Mouse (Mus musculus): ENCODE data around the gene Bpifb6. TPM values are rescaled to one million over a fixed set of nuclear protein-coding genes. Genes with fewer than 3 reads are reported as not detected.

The Bpifb6 gene
- polyA plus RNA-seq, 1 experiment from 2014 or later: not detected

DNA sequence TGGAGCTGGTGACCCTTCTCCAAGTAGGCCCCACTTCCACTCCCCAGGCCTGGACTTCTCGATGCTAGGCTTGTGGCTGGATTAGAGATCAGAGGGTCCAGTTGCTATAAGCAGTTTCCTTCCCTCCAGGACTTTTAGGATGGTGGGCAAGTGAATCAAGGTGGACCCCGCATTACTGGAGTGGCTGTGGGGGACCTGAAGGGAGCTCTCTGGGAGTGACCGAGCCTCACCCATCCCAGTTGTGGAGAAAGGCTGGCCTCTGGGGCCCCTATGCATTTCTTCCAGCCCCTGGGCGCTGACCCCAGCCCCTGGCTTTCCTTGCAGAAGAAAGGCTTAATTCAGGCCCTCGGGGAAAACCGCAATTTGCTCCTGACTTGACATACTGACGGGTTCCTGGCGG, 17.7 kb downstream of the Bpifb6 start, which contains the start of gene Bpifb3:
Gene Bpifb3 (plus strand): TSS at position 301 of the 400 bp plus-strand sequence.
- Histone ChIP-seq H3K4me3 (no peak within 1 kb of the TSS), H3K27ac (replicated peaks) (no peak within 1 kb of the TSS), H3K9me3 (no peaks in the 10 kb centered on the region), H3K4me2 (replicated peaks) (no peak within 1 kb of the TSS), H3K36me3 (no peaks in the 10 kb centered on the region), H3K27me3 (no peaks in the 10 kb centered on the region), H3K9ac (replicated peaks) (no peak within 1 kb of the TSS), H3K4me1 (no peaks in the 10 kb centered on the region)
- ATAC-seq (ENCODE audit: low FRiP score, low read depth): no peak
- 56% methylated on average over 8 of the region's 8 CpGs for WGBS

DNA sequence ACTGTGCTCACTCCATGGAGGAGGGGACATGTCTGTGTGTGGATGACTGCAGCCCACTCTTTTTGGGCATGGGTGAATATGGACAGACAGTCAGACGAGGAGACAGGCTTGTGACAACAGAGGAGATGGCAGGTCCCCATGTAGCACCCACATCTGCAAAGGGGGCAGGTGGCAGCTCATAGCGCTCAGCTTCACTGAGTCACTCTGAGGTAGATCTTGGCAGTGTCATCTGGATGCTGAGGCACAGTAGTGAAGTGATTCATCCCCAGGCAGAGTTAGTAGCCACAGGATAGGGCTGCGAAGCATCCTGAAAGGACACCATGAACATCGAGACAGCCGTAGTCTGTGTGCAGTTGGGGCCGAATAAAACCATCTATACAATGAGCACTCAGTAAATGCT, 21.1 kb downstream of the Bpifb6 start:
- Histone ChIP-seq H3K4me2 (replicated peaks) (no peak overlapping the region), H3K4me3 (no peak overlapping the region), H3K36me3 (no peaks in the 10 kb centered on the region), H3K9me3 (no peaks in the 10 kb centered on the region), H3K9ac (replicated peaks) (no peak overlapping the region), H3K27me3 (no peaks in the 10 kb centered on the region), H3K4me1 (no peaks in the 10 kb centered on the region), H3K27ac (replicated peaks) (no peak overlapping the region)
- WGBS: 89% methylated on average over 6 of the region's 6 CpGs
- no peak for ATAC-seq (ENCODE audit: low FRiP score, low read depth)

DNA sequence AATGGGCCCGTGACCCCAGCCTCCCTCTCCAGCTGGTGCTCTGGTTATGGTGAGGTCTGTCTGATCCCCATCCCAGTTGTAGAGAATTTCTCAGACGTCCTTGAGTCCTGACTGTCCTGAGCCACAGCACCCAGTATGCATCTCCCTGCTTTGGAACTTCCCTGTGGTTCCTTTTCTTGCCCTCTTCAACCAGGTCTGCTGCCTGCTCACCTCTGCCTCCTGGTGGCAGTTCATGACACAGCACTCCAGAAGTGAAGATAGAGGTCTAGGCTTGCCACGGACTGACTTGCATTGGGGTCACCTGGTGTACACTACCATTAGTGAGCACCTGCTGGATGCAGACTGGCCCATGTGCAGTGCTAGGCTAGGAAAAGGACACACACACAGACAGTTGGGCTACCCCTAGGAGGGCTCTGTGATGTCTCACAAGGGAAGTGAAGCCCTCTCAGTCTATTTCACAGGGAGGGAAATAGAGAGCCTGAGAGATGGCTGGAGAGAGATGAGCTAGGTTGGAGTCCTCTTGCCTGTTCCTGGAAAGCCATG, 29.8 kb downstream of the Bpifb6 start:
- WGBS: 48% methylated on average over 3 of the region's 3 CpGs
- no peaks in the 10 kb centered on the region for H3K9me3 ChIP-seq
- H3K27ac ChIP-seq (replicated peaks): no peak overlapping the region
- no peaks in the 10 kb centered on the region for H3K27me3 ChIP-seq
- no peak overlapping the region for H3K4me2 ChIP-seq (replicated peaks)
- H3K4me1 ChIP-seq: peaks cover 6% of the 10 kb centered on the region
- no peaks in the 10 kb centered on the region for H3K36me3 ChIP-seq
- 0 out of 2 replicates have a peak, but pooled peaks have one; percentile 44 for ATAC-seq (ENCODE audit: low FRiP score, low read depth)
- H3K4me3 ChIP-seq: no peak overlapping the region
- H3K9ac ChIP-seq (replicated peaks): no peak overlapping the region

DNA sequence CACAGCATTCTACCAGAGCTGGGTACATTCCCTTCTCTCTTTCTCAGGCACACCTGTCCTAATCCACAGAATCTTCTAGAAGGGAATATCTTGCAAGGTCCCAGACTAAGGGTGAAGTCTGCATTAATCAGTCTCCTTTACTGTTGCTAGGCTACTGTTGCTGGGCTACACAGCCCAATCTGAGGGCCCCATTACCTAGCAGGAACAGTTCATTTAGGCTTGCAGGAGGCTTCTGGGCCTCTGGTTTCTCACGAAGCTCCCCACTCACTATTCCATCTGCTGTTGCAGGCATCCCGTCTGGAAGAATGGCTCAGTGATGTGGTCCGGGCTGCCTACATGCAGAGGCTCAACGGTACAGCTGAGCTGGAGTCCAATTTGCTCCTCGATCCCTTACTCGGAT, 30.9 kb downstream of the Bpifb6 start:
- H3K27me3 ChIP-seq: no peaks in the 10 kb centered on the region
- no peak overlapping the region for H3K4me2 ChIP-seq (replicated peaks)
- no peaks in the 10 kb centered on the region for H3K36me3 ChIP-seq
- H3K27ac ChIP-seq (replicated peaks): no peak overlapping the region
- no peak overlapping the region for H3K4me3 ChIP-seq
- peaks cover 6% of the 10 kb centered on the region for H3K4me1 ChIP-seq
- H3K9ac ChIP-seq (replicated peaks): no peak overlapping the region
- no peaks in the 10 kb centered on the region for H3K9me3 ChIP-seq
- 60% methylated on average over 6 of the region's 6 CpGs for WGBS
- ATAC-seq (ENCODE audit: low FRiP score, low read depth): 0 out of 2 replicates have a peak, but pooled peaks have one; percentile 30

DNA sequence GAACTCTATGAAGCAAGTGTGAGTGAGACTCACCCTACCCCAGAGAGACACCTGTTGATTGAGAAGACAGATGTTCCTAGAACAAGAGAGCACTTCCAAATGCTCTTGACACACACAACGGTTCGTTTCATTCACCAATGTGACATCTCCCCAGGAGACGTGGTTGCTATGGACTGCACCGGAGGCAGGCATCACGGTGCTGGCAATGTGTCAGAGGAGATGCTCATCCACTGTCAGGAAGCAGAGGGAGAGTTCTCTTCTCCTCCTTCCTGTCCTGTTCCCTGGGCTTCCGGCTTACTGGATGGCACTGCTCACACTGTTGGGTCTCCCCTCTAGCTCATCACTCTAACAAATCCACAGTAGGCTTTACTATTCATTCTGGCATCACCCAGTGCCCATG, 33.1 kb downstream of the Bpifb6 start:
- Histone ChIP-seq H3K9me3 (no peaks in the 10 kb centered on the region), H3K4me2 (replicated peaks) (no peak overlapping the region), H3K27me3 (no peaks in the 10 kb centered on the region), H3K9ac (replicated peaks) (no peak overlapping the region), H3K4me3 (no peak overlapping the region), H3K27ac (replicated peaks) (no peak overlapping the region), H3K36me3 (no peaks in the 10 kb centered on the region), H3K4me1 (peaks cover 6% of the 10 kb centered on the region)
- no peak for ATAC-seq (ENCODE audit: low FRiP score, low read depth)
- 69% methylated on average over 6 of the region's 6 CpGs for WGBS

DNA sequence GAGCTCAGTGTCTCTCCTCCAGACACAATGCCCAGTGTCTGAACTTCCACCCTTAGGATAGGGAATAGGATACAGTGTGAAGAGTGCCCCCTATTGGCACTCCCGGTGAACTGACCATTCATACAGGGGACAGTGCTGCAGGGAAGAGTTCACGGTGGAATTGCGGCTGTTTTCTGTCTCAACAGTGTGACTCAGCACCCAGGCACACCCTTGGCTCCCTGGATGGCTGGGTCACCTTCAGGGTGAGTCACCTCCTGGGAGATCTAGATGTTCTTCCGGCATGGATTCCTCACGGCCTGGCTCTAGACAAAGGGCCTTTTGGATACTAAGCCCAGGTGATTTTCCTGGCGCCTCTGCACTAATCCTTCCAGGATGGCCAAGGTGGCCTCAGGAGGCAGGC, 35.2 kb downstream of the Bpifb6 start:
- no peaks in the 10 kb centered on the region for H3K36me3 ChIP-seq

DNA sequence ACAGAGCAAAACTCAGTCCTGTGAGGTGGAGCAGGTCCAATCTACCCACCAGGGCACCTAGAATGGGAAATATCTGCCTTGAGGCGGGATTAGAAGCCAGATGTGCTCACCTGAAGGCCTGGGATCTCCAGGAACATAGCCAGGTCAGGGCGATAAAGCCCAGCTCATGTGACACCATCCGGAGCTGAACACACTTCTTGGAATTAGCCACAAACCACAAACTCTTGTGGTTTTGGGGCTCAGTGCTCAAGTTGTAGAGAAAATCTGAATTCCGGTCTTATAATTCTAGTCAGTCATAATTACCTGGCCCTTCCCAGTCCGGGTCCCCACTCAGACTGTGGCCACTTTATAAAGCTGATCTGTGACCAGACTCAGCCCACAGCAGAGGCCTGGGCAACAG, 37.7 kb downstream of the Bpifb6 start, which contains the start of gene Bpifb4:
Gene Bpifb4 (plus strand): TSS at position 370 of the 400 bp plus-strand sequence.
- Histone ChIP-seq H3K4me3 (no peak within 1 kb of the TSS), H3K27me3 (peaks cover 3% of the 10 kb centered on the region; the same call in 1 of the 2 replicates), H3K36me3 (no peaks in the 10 kb centered on the region), H3K4me2 (replicated peaks) (no peak within 1 kb of the TSS), H3K4me1 (no peaks in the 10 kb centered on the region), H3K27ac (replicated peaks) (no peak within 1 kb of the TSS), H3K9ac (replicated peaks) (no peak within 1 kb of the TSS), H3K9me3 (no peaks in the 10 kb centered on the region)
- WGBS: 84% methylated on average over 5 of the region's 5 CpGs
- ATAC-seq (ENCODE audit: low FRiP score, low read depth): no peak

More for the DNA sequence above, 35.2 kb downstream of the Bpifb6 start:
- no peak overlapping the region for H3K4me3 ChIP-seq
- no peak for ATAC-seq (ENCODE audit: low FRiP score, low read depth)
- peaks cover 6% of the 10 kb centered on the region for H3K4me1 ChIP-seq
- H3K9ac ChIP-seq (replicated peaks): no peak overlapping the region
- no peaks in the 10 kb centered on the region for H3K27me3 ChIP-seq
- H3K9me3 ChIP-seq: no peaks in the 10 kb centered on the region
- 91% methylated on average over 6 of the region's 6 CpGs for WGBS
- H3K4me2 ChIP-seq (replicated peaks): no peak overlapping the region
- no peak overlapping the region for H3K27ac ChIP-seq (replicated peaks)

DNA sequence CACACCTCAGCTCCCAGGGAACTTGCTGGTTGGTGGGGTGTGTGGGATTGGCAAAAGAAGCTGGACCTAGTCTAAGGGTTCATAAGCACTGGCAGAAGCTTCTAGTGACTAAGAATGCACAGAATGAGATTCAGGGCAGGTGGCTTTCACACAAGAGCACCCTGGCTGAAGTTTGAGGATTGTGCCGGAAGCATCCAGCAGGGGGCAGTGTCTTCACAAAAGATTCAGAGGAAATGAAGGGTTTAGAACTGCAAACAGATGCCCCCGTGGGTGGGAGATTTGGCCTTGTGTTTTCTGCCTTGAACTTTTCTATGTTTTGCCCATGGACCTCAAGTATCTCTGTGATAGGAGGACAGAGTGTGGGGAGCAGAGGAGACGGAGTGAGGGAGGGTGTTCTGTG, 43.3 kb downstream of the Bpifb6 start:
- peaks cover 3% of the 10 kb centered on the region; the same call in 1 of the 2 replicates for H3K27me3 ChIP-seq

DNA sequence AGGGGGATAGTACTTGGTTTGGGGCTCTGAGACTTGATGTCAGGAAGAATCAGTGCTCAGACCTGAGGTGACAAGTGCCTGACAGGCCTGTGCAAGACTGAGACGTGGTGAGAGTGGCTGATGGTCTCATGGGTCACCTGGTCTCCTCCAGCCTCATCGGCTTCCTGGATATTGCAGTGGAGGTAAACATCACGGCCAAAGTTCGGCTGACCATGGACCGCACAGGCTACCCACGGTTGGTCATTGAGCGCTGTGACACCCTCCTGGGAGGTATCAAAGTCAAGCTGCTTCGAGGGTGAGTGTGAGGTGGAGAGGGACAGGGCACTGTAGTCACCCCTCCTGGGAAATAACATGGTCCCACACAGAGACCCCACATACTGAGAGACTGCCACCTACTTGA, 44.4 kb downstream of the Bpifb6 start:
- H3K36me3 ChIP-seq: no peaks in the 10 kb centered on the region
- peaks cover 3% of the 10 kb centered on the region; the same call in 1 of the 2 replicates for H3K27me3 ChIP-seq
- ATAC-seq (ENCODE audit: low FRiP score, low read depth): no peak
- no peak overlapping the region for H3K9ac ChIP-seq (replicated peaks)
- H3K4me1 ChIP-seq: no peaks in the 10 kb centered on the region
- H3K9me3 ChIP-seq: no peaks in the 10 kb centered on the region
- WGBS: 85% methylated on average over 8 of the region's 8 CpGs
- no peak overlapping the region for H3K4me3 ChIP-seq
- H3K27ac ChIP-seq (replicated peaks): no peak overlapping the region
- no peak overlapping the region for H3K4me2 ChIP-seq (replicated peaks)

More for the DNA sequence above, 43.3 kb downstream of the Bpifb6 start:
- no peak overlapping the region for H3K9ac ChIP-seq (replicated peaks)
- no peaks in the 10 kb centered on the region for H3K9me3 ChIP-seq
- no peak overlapping the region for H3K4me3 ChIP-seq
- H3K4me2 ChIP-seq (replicated peaks): no peak overlapping the region
- no peak overlapping the region for H3K27ac ChIP-seq (replicated peaks)
- 39% methylated on average over 3 of the region's 3 CpGs for WGBS
- H3K4me1 ChIP-seq: no peaks in the 10 kb centered on the region
- H3K36me3 ChIP-seq: no peaks in the 10 kb centered on the region
- no peak for ATAC-seq (ENCODE audit: low FRiP score, low read depth)

DNA sequence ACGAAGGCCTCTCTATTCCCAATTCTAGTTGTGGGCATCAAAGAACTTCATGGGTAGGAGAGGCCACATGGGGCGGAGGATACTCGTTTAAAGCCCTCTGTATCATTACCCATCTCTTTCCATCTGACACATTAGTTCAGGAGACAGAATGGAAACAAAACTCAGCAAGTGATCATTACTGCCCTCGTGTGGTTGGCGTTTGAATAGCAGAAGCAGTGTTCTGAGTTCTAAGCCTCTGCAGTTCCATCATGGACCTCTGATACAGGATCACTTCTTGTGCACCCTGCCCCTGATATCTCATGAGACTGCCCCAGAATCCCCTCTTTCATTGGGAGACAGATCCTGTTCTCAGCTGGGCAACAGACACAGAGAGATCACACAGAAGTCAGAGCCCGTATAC, 52.7 kb downstream of the Bpifb6 start:
- no peaks in the 10 kb centered on the region for H3K36me3 ChIP-seq
- ATAC-seq (ENCODE audit: low FRiP score, low read depth): no peak
- H3K4me2 ChIP-seq (replicated peaks): no peak overlapping the region
- no peak overlapping the region for H3K27ac ChIP-seq (replicated peaks)
- no peak overlapping the region for H3K4me3 ChIP-seq
- WGBS: 29% methylated on average over 6 of the region's 6 CpGs
- H3K9ac ChIP-seq (replicated peaks): no peak overlapping the region
- H3K27me3 ChIP-seq: no peaks in the 10 kb centered on the region
- no peaks in the 10 kb centered on the region for H3K4me1 ChIP-seq
- H3K9me3 ChIP-seq: no peaks in the 10 kb centered on the region

DNA sequence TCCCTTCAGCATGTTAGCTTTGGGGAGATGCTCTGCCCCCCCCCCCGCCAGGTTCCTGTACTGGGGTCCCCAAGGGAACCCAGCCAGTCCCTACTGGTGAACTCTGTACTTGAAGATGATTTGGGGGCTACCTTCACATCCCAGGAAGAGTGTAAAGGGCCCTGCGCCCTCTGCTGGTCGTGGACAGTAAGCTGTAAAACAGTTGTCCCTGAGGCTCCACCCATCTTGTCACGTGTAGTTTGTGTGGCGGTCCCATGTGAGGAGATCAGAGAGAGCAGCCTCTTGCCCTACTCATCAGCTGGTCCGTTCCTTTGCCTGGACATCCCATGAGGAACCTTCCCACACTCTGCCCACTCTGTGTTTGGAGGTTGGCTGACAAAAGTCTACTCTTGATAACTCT, 53.6 kb downstream of the Bpifb6 start:
- ATAC-seq (ENCODE audit: low FRiP score, low read depth): 0 out of 2 replicates have a peak, but pooled peaks have one; percentile 38
- 7% methylated on average over 6 of the region's 6 CpGs for WGBS
- H3K4me2 ChIP-seq (replicated peaks): peak overlapping the region; percentile 24; the same call in 1 of the 2 replicates
- no peaks in the 10 kb centered on the region for H3K27me3 ChIP-seq
- no peak overlapping the region for H3K27ac ChIP-seq (replicated peaks)
- no peak overlapping the region for H3K4me3 ChIP-seq
- no peak overlapping the region for H3K9ac ChIP-seq (replicated peaks)
- H3K9me3 ChIP-seq: no peaks in the 10 kb centered on the region
- H3K4me1 ChIP-seq: no peaks in the 10 kb centered on the region
- no peaks in the 10 kb centered on the region for H3K36me3 ChIP-seq
